Mouse (Mus musculus) B cell, adult 2 months (primary cell): ENCODE measurements around the gene Ccdc136.
A peak's percentile ranks its signal among the peaks of the same experiment; 100 is the strongest.
"Not testable (repeated sequence)": the region's sequence is repeated elsewhere in the genome, so short reads cannot be mapped to it uniquely, and the experiment has no call there.

ENCODE experiments used
- DNase-seq, 2 experiments: peaks; one replicate each; pipeline ENCODE4 v3.0.0; 2022

Gene Ccdc136

DNA sequence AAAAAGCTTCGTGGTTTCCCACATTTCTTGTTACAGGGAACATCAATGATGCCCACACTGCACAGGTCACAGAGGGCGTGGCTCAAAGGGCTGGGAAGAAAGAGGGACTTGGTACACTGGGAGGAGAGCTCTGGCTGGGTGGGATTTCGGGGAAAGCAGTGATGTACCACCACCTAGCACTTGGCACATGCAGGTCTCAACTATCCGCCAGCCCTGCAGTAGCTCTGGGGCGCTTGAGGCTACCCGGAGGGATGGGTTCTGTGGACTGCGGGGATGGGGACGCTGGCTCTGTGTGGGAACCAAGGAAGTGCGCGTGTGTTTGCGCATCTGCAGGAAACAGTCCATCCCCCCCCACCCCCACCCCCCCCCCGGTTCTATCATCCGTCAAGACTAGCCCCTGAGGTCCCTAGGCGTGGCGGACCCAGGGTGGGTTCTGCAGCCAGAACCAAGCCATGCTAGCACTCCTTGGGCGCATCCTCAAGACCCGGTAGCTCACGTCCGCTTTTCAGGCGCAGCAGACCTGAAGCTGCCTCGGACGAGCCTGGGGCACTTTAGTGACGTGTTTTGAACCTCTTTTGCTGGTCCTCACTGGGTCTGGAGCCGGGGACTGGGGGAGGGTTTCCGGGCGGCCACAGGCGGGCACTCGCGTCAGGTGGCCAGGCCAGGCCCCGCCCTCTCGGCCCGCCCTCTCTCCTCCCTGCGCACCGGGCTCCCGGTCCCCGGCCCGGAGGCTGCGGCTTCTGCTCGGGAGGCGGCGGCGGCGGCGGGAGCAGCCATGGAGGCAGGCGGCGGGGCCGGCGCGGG is at the start of gene Ccdc136:
Gene Ccdc136 (plus strand): TSS at position 400 of the 804 bp plus-strand sequence.
- DNase-seq: peak; percentile 29 to 32

DNA sequence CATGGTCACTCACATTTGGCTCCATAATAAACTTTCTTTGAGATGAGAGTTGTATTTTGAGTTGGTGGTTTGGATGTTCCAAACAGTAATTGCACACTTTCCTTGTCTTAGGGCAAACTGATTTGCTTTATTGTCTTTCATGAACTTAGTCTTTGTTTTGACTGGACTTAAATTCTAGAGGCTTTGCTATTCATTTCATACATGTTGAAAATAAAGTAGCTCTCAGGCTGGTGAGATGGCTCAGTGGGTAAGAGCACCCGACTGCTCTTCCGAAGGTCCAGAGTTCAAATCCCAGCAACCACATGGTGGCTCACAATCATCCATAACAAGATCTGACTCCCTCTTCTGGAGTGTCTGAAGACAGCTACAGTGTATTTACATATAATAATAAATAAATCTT is 49.6 kb upstream of the Ccdc136 start:
- DNase-seq: not testable (repeated sequence)

DNA sequence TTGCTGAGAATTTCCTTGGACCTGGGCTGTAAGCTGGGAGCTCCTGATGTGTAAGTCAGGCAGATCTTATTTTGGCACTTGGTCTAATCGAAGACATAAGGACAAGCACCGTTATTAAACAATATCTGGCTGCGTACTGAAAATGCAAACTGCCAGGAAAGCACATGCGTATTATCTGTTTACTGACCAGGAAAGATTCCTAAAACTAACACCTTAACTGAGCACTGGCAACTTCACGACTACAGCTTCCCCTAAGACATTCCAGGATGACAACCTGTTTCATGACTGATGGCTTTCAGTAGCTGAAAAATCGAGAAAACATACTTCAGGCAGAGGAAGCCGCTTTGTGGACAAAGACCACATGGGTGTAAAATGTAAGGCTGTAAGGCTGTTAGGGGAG is 48.9 kb upstream of the Ccdc136 start:
- DNase-seq: no peak

DNA sequence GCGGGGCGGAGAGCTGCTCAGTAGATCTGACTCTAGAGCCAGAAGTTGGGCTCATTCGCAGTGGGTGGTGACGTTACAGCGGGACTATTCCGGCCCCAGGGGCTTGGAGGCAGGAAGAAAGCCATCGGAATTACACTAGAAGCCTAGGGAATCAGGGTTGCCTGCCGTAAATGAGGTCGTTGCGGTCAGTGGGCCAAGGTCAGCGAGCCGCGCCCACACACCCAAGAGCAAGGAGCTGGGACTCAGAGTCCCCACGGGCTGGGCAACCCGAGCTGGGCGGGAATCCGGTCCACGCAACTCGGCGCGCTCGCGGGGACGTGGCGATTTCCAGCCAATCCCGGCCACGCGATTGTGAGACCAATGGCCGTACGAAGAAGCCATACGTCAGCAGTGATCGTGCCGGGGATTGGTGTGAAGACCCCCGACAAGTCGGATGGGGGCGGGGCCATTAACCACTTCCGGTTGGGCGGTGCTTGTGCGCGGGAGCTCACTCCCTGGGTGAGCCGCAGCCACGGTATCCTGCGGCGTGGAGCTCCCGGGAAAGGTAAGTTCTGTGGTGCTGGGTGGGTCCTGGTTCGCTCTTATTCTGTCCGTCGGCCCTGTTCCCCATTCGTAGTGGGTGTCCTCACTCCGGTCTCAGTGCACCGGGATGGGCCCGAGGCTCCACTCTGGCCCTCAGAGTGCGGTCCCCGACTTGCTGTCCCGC is 48.3 kb upstream of the Ccdc136 start, which contains the start of gene Calu:
Gene Calu (plus strand): TSS at position 405 of the 706 bp plus-strand sequence.
- peak; percentile 100 for DNase-seq

DNA sequence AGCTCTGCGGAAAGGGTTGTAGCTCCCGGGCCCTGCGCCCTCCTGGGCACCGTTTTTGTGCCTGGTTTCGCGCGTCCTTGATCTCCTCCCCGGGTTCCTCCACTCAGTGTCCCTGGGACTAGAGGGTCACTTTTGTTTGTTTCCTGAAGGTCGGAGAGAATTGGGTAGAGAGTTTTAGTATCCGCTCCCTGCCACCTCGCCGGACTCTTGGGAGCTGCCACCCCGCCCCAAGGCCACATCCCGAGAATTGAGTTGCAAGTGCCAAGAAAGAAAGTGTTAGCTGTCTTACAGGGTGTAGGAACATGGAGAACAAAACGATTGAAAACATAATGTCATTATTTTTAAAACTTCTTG is 47.8 kb upstream of the Ccdc136 start:
- DNase-seq: no peak

DNA sequence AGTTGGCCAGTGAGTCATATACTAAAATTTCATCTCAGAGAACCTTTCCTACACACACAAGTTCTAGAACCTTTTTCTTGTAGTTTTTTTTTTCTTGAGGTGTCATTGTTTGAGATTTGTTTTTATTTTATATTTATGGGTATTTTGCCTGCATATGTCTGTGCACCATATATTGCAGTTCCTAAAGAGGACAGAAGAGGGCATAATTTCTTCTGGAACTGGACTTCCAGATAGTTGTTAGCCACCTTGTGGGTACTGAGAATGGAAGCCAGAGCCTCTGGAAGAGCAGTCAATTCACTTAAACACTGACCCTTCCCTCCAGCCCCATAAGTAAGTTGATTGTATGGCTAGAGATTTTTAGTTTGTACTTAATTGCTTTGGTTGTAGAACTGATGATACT is 44.5 kb upstream of the Ccdc136 start:
- peak; percentile 5 to 14 for DNase-seq

DNA sequence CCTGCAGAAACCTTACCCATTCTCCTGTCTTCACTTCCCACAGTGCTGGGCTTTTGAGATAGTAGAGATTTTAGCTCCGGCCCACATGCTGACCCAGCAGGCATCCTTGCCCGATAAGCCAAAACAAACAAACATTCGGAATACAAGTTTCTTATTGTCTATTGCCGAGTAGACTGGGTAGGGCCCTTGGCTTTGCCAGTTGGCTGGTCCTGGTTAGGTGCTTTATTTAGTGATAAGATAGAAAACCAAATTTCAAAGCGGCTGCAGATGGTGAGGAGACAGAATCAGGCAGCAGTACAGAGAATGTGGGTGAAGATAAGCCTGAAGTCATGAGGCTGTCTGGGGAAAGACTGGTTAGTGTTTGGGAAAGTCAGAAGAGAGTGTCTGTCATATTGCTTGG is 43.3 kb upstream of the Ccdc136 start:
- no peak for DNase-seq

DNA sequence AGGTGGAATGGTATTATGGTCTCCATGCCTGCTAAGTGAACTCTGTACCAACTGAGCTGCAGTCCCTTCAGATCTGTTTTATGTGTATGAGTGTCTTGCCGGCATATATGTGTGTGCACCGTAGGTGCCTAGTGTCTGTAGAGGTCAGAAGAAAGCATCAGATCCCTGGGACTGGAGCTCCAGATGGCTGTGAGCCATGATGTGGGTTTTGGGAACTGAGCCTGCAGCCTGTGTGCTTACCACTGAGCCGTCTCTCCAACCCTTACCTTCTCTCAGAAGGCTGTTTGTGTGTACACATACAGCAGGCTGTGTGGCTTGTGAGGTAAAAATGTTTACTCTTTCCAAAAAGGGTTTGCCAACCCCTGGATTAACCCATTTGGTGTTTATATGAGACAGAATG is 36.7 kb upstream of the Ccdc136 start:
- DNase-seq: no peak

DNA sequence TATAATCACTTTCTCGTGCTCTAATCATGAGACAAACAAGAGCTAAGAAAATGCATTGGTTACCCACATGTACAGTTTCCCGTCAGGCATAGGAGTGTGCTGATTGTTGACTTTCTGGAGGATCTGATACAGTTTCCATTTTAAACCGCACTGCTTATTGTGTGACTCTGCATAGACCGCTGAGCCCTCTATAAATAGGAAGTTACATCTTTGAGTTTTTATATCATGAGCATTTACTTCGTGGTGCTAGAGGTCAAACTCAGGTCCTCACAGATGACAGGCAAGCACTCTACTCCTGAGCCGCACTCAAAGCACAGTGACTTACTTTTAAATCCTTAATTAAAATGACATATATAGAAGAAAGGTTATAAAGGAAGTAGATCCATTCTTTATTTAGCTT is 35.9 kb upstream of the Ccdc136 start:
- no peak for DNase-seq

DNA sequence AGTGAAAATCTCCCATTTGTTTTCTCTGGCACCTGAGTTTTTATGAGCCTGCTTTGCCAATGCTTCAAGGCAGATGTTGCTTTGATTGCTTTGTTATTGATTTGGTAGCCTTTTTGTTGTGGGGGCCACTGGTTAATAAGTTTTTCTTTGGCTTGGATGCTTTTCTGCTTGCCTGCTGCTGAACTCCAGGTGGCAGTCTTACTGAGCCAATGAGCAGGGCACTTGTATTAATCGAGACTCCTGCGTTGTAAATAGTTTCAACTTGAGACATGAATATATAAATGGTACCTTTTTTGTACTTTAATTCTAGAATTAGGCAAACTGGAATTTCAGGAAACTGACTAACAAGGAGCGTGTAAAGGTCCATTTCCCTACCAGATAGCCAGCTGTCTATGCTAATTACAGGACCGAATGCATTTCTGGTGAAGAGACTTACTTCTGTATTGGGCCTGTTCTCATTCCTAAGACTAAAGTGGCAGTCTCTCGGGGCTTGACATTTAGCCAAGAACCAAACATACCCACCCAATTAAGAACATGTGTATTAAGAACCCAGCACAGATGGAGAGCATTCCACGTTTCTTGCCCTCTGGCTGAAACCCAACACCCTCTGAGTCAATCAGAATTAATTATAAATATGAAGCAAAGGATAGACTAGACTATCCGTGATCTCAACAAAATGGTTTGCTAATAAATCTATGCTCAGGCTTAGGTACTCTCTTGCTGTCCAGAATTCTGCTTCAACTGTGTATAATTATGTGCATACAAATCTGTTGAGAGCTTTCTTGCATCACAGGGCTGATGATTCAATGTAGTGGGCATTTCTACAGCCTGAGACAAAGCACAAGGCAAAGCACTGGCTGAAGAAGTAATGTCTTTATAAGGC is 33.6 kb upstream of the Ccdc136 start:
- no peak for DNase-seq

DNA sequence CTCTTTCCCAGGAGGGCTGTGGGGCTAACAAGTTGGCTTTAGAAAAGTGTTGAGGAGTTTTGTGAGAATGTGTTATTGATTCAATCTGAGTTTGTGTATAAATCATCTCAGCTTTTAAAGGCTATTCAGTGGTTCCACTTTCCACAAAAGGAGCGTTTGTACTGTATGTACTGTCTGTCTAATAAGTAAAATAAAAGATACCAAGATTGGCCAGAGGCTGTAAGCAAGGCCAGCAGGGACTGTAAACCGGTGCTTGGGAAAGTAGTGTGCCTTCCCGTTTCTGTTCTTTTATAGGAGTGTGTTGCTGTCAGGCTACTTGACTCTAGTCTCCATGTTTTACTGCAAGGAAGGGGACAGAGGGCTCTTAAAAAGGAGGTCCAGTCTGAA is 33.0 kb upstream of the Ccdc136 start:
- DNase-seq: no peak

DNA sequence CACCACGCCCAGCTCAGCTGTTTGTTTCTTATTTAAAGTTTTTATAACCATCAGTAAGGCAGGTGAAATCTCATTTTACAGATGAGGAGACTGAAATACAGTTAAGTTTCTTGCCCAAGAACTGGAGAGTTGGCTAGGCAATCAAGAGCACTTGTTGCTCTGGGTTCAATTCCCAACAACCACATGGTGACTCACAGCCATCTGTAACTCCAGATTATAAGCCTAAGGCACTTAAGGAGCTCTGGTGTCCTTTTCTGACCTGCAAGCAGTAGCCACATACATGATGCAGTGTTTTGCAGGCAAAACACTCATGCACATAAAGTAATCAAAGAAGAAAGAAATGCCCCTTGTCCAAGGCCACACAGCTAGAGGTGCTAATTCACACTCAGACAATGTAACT is 30.8 kb upstream of the Ccdc136 start:
- DNase-seq: no peak

DNA sequence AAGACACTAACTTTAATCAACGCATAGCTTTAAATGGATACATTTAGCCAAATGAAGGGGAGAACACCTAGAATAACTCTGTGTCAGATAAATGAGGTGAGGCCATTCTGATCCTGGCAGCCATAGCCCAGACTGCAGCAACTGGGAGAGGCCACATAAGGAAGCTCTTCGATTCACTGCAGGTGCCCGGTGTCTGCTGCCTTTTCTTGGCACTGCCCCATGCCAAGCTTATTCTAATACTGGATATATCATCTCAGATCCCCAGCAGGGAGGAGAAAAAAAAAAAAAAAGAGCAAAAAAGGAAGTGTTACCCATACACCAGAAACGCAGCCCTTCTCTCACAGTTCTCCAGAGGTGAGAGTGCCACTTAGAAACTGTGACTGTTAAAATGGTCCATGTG is 18.7 kb upstream of the Ccdc136 start:
- DNase-seq: no peak

DNA sequence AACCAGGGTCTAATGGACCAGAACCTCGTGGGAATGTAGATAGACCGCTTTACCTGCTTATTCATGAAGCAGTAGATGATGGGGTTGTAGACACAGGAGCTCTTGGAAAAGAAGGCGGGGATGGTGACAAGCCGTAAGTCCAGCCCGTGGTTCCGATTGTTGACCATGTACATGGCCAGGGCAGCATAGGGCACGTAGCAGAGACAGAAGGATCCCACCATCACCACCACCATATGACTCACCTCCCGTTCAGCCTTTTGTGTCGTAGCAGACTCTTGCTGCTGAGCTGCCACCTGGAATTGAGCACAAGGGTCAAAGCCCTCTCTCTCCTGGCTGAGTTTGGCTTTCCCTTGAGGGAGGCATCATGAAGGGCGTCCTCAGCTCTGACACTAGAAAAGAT is 17.4 kb upstream of the Ccdc136 start:
- DNase-seq: no peak

DNA sequence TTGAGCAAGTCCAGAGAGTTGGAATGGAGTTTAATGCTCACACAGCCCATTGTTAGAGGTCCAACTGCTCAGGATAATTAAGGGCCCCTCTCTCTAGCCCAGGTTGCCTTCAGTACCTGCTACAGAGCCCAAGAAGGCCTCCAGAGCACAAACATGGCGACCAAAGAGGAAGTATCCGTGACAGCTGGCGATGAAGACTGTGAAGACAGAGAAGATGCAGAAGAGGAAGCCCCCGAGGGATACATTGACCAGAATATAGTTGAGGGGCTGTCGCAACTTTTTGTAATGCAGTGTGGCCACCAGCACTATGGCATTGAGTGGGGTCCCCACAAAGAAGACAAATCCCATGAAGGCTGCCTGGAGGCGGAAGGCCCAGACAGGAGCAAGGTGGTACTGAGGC is 16.2 kb upstream of the Ccdc136 start:
- no peak for DNase-seq

DNA sequence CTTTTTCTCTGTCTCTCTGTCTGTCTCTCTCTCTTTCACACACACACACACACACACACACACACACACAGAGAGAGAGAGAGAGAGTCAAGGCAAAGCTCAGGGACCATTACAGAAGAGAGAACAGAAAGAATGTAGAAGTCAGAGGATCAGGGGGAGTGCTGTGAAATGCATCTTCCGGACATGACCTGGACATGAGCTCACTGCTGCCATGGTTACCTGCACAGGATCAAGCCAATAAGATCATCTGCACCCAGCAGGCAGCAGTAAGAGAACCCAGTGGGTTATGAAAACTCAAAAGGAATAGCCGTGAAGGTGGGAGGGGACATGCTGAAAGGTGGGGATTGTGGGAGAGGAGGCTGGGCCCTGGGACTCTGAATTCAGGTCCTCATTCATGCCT is 13.7 kb upstream of the Ccdc136 start:
- no peak for DNase-seq

DNA sequence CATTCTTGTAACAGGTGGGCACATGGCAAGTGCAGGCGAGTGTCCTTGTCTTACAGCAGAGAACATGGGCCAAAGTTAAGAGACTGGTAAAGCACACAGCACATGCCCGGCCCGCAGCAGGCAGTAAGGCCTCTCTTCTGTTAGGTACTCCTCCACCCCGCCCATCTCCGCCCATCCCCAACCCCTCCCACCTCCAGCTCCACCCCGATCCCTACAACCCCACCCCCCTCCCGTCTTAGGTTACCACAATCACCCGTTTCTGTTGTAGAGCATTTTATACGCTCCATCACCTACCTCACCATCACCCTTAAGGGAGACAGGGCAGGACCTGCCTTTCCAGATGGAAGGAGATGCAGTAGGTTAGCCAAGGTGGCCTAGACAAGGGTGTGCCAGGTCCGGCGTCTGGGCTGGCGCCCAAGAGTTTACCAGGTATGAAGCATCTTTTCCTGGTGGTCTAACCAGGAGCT is 8.0 kb upstream of the Ccdc136 start, which contains the start of gene Opn1sw:
Gene Opn1sw (minus strand): TSS at position 417 of the 467 bp plus-strand sequence.
- no peak for DNase-seq

DNA sequence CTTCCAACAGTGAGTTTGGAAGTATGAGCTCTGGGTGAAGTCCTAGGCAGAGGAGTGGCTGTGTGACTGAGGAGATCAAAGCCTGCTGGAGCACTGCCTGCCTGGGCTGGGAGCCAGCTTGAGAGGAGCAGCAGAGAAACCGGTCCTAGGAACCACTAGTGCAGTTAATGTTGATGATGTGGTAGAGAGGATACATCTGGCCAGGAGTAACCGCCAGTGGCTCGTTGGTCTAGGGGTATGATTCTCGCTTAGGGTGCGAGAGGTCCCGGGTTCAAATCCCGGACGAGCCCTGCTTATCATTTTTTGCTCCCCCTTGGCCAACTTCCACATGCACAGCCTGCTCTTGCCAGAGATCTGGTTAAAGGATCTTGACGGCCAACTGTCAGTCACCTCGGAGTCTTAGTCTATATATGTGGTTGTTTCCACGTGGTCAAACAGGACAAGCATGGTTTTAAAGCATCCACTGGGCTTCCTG is 7.5 kb upstream of the Ccdc136 start:
- no peak for DNase-seq

DNA sequence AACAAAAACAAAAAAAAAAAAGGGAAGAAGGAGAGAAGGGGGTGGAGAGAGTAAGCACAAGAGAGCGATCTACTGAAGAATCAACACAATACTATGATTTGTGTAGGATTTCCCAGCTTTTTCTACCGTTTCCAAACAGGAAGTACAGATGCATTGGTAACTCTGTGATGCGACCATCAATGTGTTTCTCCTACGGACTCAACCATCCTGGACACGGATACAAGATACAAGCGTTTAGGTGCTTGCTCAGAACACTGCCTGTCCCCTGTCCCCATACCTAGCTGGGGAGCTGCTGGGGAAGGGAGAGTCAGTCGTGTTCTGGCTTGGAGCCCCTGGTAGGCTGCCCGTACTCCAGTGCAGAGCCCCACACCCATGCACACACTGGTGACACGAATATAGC is 6.7 kb upstream of the Ccdc136 start:
- no peak for DNase-seq

DNA sequence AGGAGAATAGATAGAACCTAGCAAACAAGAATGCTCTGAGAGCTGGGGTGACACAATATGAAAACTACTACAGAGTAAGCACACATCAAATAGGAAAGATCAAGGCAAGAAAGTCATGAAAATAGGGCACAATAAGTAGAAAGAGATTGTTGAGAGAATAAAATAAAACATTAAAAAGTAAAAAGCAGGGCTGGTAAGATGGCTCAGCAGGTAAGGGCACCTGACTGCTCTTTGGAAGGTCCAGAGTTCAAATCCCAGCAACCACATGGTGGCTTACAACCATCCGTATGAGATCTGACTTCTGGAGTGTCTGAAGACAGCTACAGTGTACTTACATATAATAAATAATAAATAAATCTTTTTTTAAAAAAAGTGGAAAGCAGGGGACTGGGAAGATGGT is 5.6 kb upstream of the Ccdc136 start:
- DNase-seq: not testable (repeated sequence)

DNA sequence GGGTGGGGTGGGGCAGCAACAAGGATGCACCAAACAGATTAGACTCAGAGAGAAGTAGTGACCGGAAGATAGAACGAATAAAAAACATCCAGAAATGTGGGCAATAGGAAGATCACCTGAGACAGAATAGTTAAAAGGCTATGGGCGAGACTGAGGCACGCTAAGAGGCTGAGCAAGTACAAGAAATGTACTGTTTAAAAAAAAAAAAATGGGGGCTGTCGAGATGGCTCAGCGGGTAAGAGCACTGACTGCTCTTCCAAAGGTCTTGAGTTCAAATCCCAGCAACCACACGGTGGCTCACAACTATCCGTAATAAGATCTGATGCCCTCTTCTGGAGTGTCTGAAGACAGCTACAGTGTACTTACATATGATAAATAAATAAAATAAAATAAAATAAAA is 4.9 kb upstream of the Ccdc136 start:
- not testable (repeated sequence) for DNase-seq

DNA sequence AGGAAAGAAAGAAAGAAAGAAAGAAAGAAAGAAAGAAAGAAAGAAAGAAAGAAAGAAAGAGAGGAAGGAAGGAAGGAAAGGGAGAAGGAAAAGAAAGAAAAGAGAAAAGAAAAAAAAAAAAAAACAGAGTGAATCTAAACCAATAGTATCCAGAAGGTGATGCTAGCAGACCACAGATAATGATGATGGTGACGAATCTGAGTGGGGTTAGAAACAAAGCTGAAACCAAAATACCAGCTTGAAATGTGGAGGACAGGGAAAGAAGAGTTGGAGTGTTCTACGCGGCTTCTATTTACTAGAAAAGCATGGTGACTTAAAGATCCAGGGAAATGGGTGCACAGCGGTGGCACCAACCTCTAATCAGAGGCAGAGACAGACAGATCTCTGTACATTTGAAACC is 4.3 kb upstream of the Ccdc136 start:
- DNase-seq: no peak

DNA sequence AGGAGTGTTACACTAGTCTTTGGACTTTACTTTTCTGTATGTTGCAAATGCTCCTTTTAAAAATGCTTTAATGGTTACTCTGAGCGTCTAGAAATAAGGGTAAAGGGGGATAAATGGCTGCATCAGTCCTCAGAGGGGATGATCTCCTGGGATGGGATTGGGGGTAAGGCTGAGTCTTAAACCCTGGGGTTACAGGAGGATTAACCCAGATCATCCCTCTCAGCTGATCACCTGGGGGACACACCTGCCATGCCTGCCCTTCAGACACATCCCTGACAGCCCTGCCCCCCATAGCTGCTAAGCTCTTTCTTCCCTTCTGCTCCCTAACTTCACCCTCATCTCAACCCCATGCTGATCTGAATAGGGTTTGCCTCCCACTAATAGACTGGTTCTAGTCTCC is 1.8 kb upstream of the Ccdc136 start:
- no peak for DNase-seq
